Mouse (Mus musculus) midbrain, embryonic 16.5 days (tissue): ENCODE results near the gene Kctd5. TPM values are rescaled to one million over a fixed set of nuclear protein-coding genes. Genes with fewer than 3 reads are reported as not detected.
"Not testable (repeated sequence)": the region's sequence is repeated elsewhere in the genome, so short reads cannot be mapped to it uniquely, and the experiment has no call there.

ENCODE experiments used
- ATAC-seq: fragments of 200-750 bp; cut with Nextera tagmentation; 2 replicates; pipeline ENCODE4 v1.8.0; 2017; ENCODE audit warnings: moderate TSS enrichment
- H3K27ac ChIP-seq: fragments of 300-500 bp; sonication (generic); 2 replicates; pipeline ENCODE4 v1.5.1; 2014; ENCODE audit warnings: mild to moderate bottlenecking, low read length, mixed read lengths
- H3K27me3 ChIP-seq: fragments of 300-500 bp; sonication (generic); 2 replicates; pipeline ENCODE4 v1.6.1; 2014; ENCODE audit warnings: low read depth, low read length, mixed read lengths; ENCODE audit not compliant: control insufficient read depth, insufficient read depth
- H3K36me3 ChIP-seq: fragments of 300-500 bp; sonication (generic); 2 replicates; pipeline ENCODE4 v1.6.1; 2014; ENCODE audit warnings: mild to moderate bottlenecking, low read length, moderate library complexity, mixed read lengths; ENCODE audit not compliant: control insufficient read depth, insufficient read depth
- H3K4me1 ChIP-seq: fragments of 300-500 bp; sonication (generic); 2 replicates; pipeline ENCODE4 v1.6.1; 2014; ENCODE audit warnings: mild to moderate bottlenecking, low read length, mixed read lengths; ENCODE audit not compliant: control insufficient read depth, insufficient read depth
- H3K4me2 ChIP-seq: fragments of 300-500 bp; sonication (generic); 2 replicates; pipeline ENCODE4 v1.6.1; 2014; ENCODE audit warnings: mild to moderate bottlenecking, low read length, mixed read lengths
- H3K4me3 ChIP-seq: fragments of 300-500 bp; sonication (generic); 2 replicates; pipeline ENCODE4 v1.5.1; 2014; ENCODE audit warnings: low read depth, mild to moderate bottlenecking, low read length, moderate library complexity, mixed read lengths
- H3K9ac ChIP-seq: fragments of 300-500 bp; sonication (generic); 2 replicates; pipeline ENCODE4 v1.6.1; 2014; ENCODE audit warnings: low read depth, low read length, mixed read lengths
- H3K9me3 ChIP-seq: fragments of 300-500 bp; sonication (generic); replicated peaks from 2 replicates; pipeline ENCODE4 v1.6.1; 2014; ENCODE audit warnings: mild to moderate bottlenecking, low read length, mixed read lengths; ENCODE audit not compliant: control insufficient read depth, poor library complexity, severe bottlenecking
- WGBS: fragments of 180-500 bp; shearing (Covaris S2); extraction: QIAGEN DNeasy Blood & Tissue Kit; methylation state at CpG from one replicate; pipeline ENCODE4 v1.1.7; 2014; 5-methylcytosine and 5-hydroxymethylcytosine counted together
- polyA plus RNA-seq: library from polyadenylated mRNA; unstranded; fragments of >200 nt; fragmentation: Nextera tagmentation; extraction: Ambion mirVana; gene quantifications from 2 replicates; pipeline ENCODE4 v1.2.1, GENCODE M21; 2015

The Kctd5 gene
- 72.7 and 75.2 TPM in 2 replicates for polyA plus RNA-seq

- peaks cover 3% of the 10 kb centered on the region for H3K36me3 ChIP-seq
- no peaks in the 10 kb centered on the region for H3K9me3 ChIP-seq
- H3K27ac ChIP-seq: peak within 1 kb of the TSS; percentile 87
- peak within 1 kb of the TSS; percentile 66 for H3K4me3 ChIP-seq
- under 1% methylated on average over 62 of the region's 62 CpGs for WGBS
- no peaks in the 10 kb centered on the region for H3K27me3 ChIP-seq
- peaks cover 18% of the 10 kb centered on the region for H3K4me1 ChIP-seq
- peak within 1 kb of the TSS; percentile 80 for H3K4me2 ChIP-seq
- ATAC-seq: peak; percentile 96
- peak within 1 kb of the TSS; percentile 91 for H3K9ac ChIP-seq
Observed at GRCm38 (mm10) chr17:24072919-24073696, at the start of gene Kctd5. Gene Kctd5 (minus strand): TSS chr17:24073485.

- H3K9ac ChIP-seq: no peak overlapping the region
- WGBS: 92% methylated on average over 3 of the region's 3 CpGs
- H3K4me2 ChIP-seq: no peak overlapping the region
- H3K4me3 ChIP-seq: no peak overlapping the region
- no peak overlapping the region for H3K27ac ChIP-seq
- H3K36me3 ChIP-seq: no peaks in the 10 kb centered on the region
- H3K4me1 ChIP-seq: peaks cover 7% of the 10 kb centered on the region
- H3K9me3 ChIP-seq: no peaks in the 10 kb centered on the region
- no peaks in the 10 kb centered on the region for H3K27me3 ChIP-seq
- no peak for ATAC-seq
Observed at GRCm38 (mm10) chr17:24119446-24119845, 46.2 kb upstream of the Kctd5 start.

GRCm38 (mm10) chr17:24113031-24113430 lies 39.7 kb upstream of the Kctd5 start:
- no peaks in the 10 kb centered on the region for H3K27me3 ChIP-seq
- no peak for ATAC-seq
- H3K9ac ChIP-seq: no peak overlapping the region
- WGBS: 84% methylated on average over 4 of the region's 4 CpGs
- no peak overlapping the region for H3K4me3 ChIP-seq
- H3K4me1 ChIP-seq: peaks cover 7% of the 10 kb centered on the region
- H3K4me2 ChIP-seq: no peak overlapping the region
- no peaks in the 10 kb centered on the region for H3K9me3 ChIP-seq
- peaks cover under 1% of the 10 kb centered on the region; the same call in 1 of the 2 replicates for H3K36me3 ChIP-seq
- no peak overlapping the region for H3K27ac ChIP-seq

GRCm38 (mm10) chr17:24111256-24111655 lies 38.0 kb upstream of the Kctd5 start:
- no peak overlapping the region for H3K4me3 ChIP-seq
- no peak overlapping the region for H3K9ac ChIP-seq
- H3K36me3 ChIP-seq: peaks cover 2% of the 10 kb centered on the region; the same call in 1 of the 2 replicates
- H3K9me3 ChIP-seq: no peaks in the 10 kb centered on the region
- H3K4me2 ChIP-seq: no peak overlapping the region
- no peak overlapping the region for H3K27ac ChIP-seq
- no peak for ATAC-seq
- WGBS: 84% methylated on average over 1 of the region's 1 CpGs
- H3K4me1 ChIP-seq: peaks cover 1% of the 10 kb centered on the region
- no peaks in the 10 kb centered on the region for H3K27me3 ChIP-seq

GRCm38 (mm10) chr17:24108896-24109295 lies 35.6 kb upstream of the Kctd5 start:
- 78% methylated on average over 1 of the region's 1 CpGs for WGBS
- H3K9ac ChIP-seq: no peak overlapping the region
- no peak overlapping the region for H3K4me3 ChIP-seq
- no peak for ATAC-seq
- H3K9me3 ChIP-seq: no peaks in the 10 kb centered on the region
- H3K27ac ChIP-seq: no peak overlapping the region
- H3K36me3 ChIP-seq: peaks cover 5% of the 10 kb centered on the region; the same call in 1 of the 2 replicates
- no peaks in the 10 kb centered on the region for H3K27me3 ChIP-seq
- H3K4me1 ChIP-seq: no peaks in the 10 kb centered on the region
- no peak overlapping the region for H3K4me2 ChIP-seq

- ATAC-seq: no peak
- no peak overlapping the region for H3K4me3 ChIP-seq
- H3K9ac ChIP-seq: no peak overlapping the region
- 89% methylated on average over 2 of the region's 2 CpGs for WGBS
- H3K27ac ChIP-seq: no peak overlapping the region
- no peak overlapping the region for H3K4me2 ChIP-seq
- H3K36me3 ChIP-seq: peaks cover 11% of the 10 kb centered on the region
- no peaks in the 10 kb centered on the region for H3K27me3 ChIP-seq
- H3K9me3 ChIP-seq: no peaks in the 10 kb centered on the region
- H3K4me1 ChIP-seq: no peaks in the 10 kb centered on the region
Observed at GRCm38 (mm10) chr17:24105111-24105510, 31.8 kb upstream of the Kctd5 start.

- Histone ChIP-seq H3K9me3 (no peaks in the 10 kb centered on the region), H3K27ac (no peak overlapping the region), H3K4me1 (no peaks in the 10 kb centered on the region), H3K4me2 (no peak overlapping the region), H3K4me3 (no peak overlapping the region), H3K27me3 (no peaks in the 10 kb centered on the region), H3K36me3 (peaks cover 16% of the 10 kb centered on the region), H3K9ac (no peak overlapping the region)
- 97% methylated on average over 4 of the region's 4 CpGs for WGBS
- ATAC-seq: no peak
Observed at GRCm38 (mm10) chr17:24098354-24098753, 25.1 kb upstream of the Kctd5 start.

GRCm38 (mm10) chr17:24090575-24090974 lies 17.3 kb upstream of the Kctd5 start:
- no peak overlapping the region for H3K4me2 ChIP-seq
- H3K27me3 ChIP-seq: no peaks in the 10 kb centered on the region
- H3K4me1 ChIP-seq: no peaks in the 10 kb centered on the region
- ATAC-seq: no peak
- peaks cover 19% of the 10 kb centered on the region for H3K36me3 ChIP-seq
- no peak overlapping the region for H3K4me3 ChIP-seq
- H3K9me3 ChIP-seq: no peaks in the 10 kb centered on the region
- H3K9ac ChIP-seq: no peak overlapping the region
- no peak overlapping the region for H3K27ac ChIP-seq
- 100% methylated on average over 1 of the region's 1 CpGs for WGBS

- H3K9ac ChIP-seq, H3K4me2 ChIP-seq, H3K4me3 ChIP-seq, H3K9me3 ChIP-seq, H3K27ac ChIP-seq, H3K4me1 ChIP-seq, ATAC-seq, H3K27me3 ChIP-seq: not testable (repeated sequence)
- WGBS: 93% methylated on average over 4 of the region's 4 CpGs
- H3K36me3 ChIP-seq: peaks cover 12% of the 10 kb centered on the region; the same call in 1 of the 2 replicates
Observed at GRCm38 (mm10) chr17:24086399-24086798, 13.1 kb upstream of the Kctd5 start.
